8 mouse cellular contexts compared by ENCODE assay signal in the genomic region with DNA sequence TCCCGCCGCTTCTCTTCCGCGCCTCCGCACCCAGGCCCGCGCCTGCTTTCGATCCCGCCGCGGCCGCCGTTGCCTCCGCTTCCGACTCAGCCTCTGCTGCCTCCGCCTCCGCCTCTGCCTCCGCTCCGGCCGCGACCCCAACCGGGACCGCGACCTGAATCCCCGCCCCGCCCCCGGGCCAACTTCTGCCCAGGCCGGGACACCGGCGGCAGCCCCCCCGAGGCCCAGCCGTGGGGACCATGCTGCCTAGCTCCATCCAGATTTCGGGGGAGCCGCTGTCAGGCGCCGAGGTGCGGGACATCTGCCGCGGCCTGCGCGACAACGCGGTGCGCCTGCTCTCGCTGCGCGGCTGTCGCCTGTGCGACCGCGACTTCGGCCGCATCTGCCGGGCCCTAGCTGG. TPM values are rescaled to one million over a fixed set of nuclear protein-coding genes. Genes with fewer than 3 reads are reported as not detected.
DNase-seq lines count a peak whose midpoint lies in the region; ATAC-seq lines count a peak whose summit lies in the region.

No protein-coding gene starts in this region.

- H3K36me3 ChIP-seq in heart, embryonic 16.5 days (ENCODE audit: control insufficient read depth, insufficient read depth) = peaks cover 41% of the 10 kb centered on the region
- H3K36me3 ChIP-seq in forebrain, embryonic 12.5 days (replicated peaks) = peaks cover 59% of the 10 kb centered on the region
- H3K36me3 ChIP-seq in limb, embryonic 15.5 days = peaks cover 63% of the 10 kb centered on the region

- H3K4me3 ChIP-seq in heart, embryonic 16.5 days (ENCODE audit: low read length) = peak overlapping the region; percentile 78
- peak overlapping the region; percentile 72 for H3K4me3 ChIP-seq in forebrain, embryonic 12.5 days (replicated peaks)
- peak overlapping the region; percentile 68 for H3K4me3 ChIP-seq in limb, embryonic 15.5 days

- peaks cover 11% of the 10 kb centered on the region for H3K4me1 ChIP-seq in heart, embryonic 16.5 days (ENCODE audit: control insufficient read depth, insufficient read depth, low read length)
- peaks cover 24% of the 10 kb centered on the region for H3K4me1 ChIP-seq in forebrain, embryonic 12.5 days
- peaks cover 25% of the 10 kb centered on the region for H3K4me1 ChIP-seq in limb, embryonic 15.5 days

- intact Hi-C loops in heart, postnatal 36 days (cut with DNase I) = loop anchor here (5.0 kb wide), 1 partner anchor 522 kb away; a partner anchor contains a TSS

- H3K27me3 ChIP-seq in heart, embryonic 16.5 days (ENCODE audit: control insufficient read depth, insufficient read depth, low read length) = peaks cover 16% of the 10 kb centered on the region
- peaks cover 23% of the 10 kb centered on the region for H3K27me3 ChIP-seq in forebrain, embryonic 12.5 days
- peaks cover 18% of the 10 kb centered on the region for H3K27me3 ChIP-seq in limb, embryonic 15.5 days

- H3K4me2 ChIP-seq in heart, embryonic 16.5 days (ENCODE audit: low read depth, low read length) = peak overlapping the region; percentile 100
- peak overlapping the region; percentile 99 for H3K4me2 ChIP-seq in forebrain, embryonic 12.5 days
- peak overlapping the region; percentile 100 for H3K4me2 ChIP-seq in limb, embryonic 15.5 days

- H3K9ac ChIP-seq in heart, embryonic 16.5 days (ENCODE audit: low read length) = peak overlapping the region; percentile 72
- peak overlapping the region; percentile 85 for H3K9ac ChIP-seq in forebrain, embryonic 12.5 days
- H3K9ac ChIP-seq in limb, embryonic 15.5 days = peak overlapping the region; percentile 57; the same call in 1 of the 2 replicates

- under 1% methylated on average over 51 of the region's 54 CpGs for WGBS in heart, embryonic 16.5 days
- under 1% methylated on average over 40 of the region's 54 CpGs for WGBS in forebrain, embryonic 12.5 days
- under 1% methylated on average over 52 of the region's 54 CpGs for WGBS in limb, embryonic 15.5 days

- no peak overlapping the region for H3K27ac ChIP-seq in heart, embryonic 16.5 days (ENCODE audit: low read length)
- H3K27ac ChIP-seq in forebrain, embryonic 12.5 days = peak overlapping the region; percentile 75
- no peak overlapping the region for H3K27ac ChIP-seq in limb, embryonic 15.5 days

- 0 out of 2 replicates have a peak, but pooled peaks cover 3% of the 10 kb centered on the region for H3K9me3 ChIP-seq in heart, embryonic 16.5 days (replicated peaks; ENCODE audit: control insufficient read depth, low read length)
- H3K9me3 ChIP-seq in forebrain, embryonic 12.5 days = no peaks in the 10 kb centered on the region
- H3K9me3 ChIP-seq in limb, embryonic 15.5 days = no peaks in the 10 kb centered on the region

- no peak; the same call in 1 of the 2 replicates for ATAC-seq in heart, embryonic 16.5 days (replicated peaks; ENCODE audit: extremely low read depth, insufficient read depth, low FRiP score)
- ATAC-seq in forebrain, embryonic 12.5 days (ENCODE audit: low FRiP score) = peak; percentile 67
- ATAC-seq in limb, embryonic 15.5 days (ENCODE audit: insufficient number of reproducible peaks, low FRiP score, low TSS enrichment, low read depth) = no peak; the same call in 1 of the 2 replicates

- DNase-seq in heart, postnatal 36 days = no peak
- peak; percentile 20 for DNase-seq in urinary bladder, postnatal 14 days (ENCODE audit: low spot score)
- no peak for DNase-seq in urinary bladder, postnatal 4 days (ENCODE audit: low spot score in 2 of 2)
- peak; percentile 28 to 42 for DNase-seq in spleen, postnatal 10 days (ENCODE audit: low spot score in 2 of 2)
- DNase-seq in urinary bladder, adult 18-20 months (ENCODE audit: low spot score in 2 of 2) = no peak

RNA-seq across cellular contexts. Expression of a gene that starts 0.8 kb away (rescaled TPM):
- 0.64 and 0.68 TPM in 2 replicates for polyA plus RNA-seq in heart, embryonic 16.5 days (2015; fragmentation: Nextera tagmentation; extraction: Ambion mirVana)
- total RNA-seq in heart, postnatal 36 days (2021) = under 1 TPM; 0.22 to 0.30 TPM
- 3.0 and 3.2 TPM in 2 replicates for polyA plus RNA-seq in forebrain, embryonic 12.5 days (2016; fragmentation: Nextera tagmentation; extraction: Ambion mirVana)
- 1.3 and 1.4 TPM in 2 replicates for polyA plus RNA-seq in limb, embryonic 15.5 days (2015; fragmentation: Nextera tagmentation; extraction: Ambion mirVana)

RNA-seq across cellular contexts. Expression of a gene that starts 6.2 kb away (rescaled TPM):
- polyA plus RNA-seq in heart, embryonic 16.5 days (2015; fragmentation: Nextera tagmentation; extraction: Ambion mirVana) = 78.4 and 89.3 TPM in 2 replicates
- 10 to 100 TPM; 83.3 to 86.2 TPM for total RNA-seq in heart, postnatal 36 days (2021)
- 58.9 and 61.6 TPM in 2 replicates for polyA plus RNA-seq in forebrain, embryonic 12.5 days (2016; fragmentation: Nextera tagmentation; extraction: Ambion mirVana)
- polyA plus RNA-seq in limb, embryonic 15.5 days (2015; fragmentation: Nextera tagmentation; extraction: Ambion mirVana) = 133 and 162 TPM in 2 replicates

RNA-seq across cellular contexts. Expression of a gene that starts 6.3 kb away (rescaled TPM):
- polyA plus RNA-seq in heart, embryonic 16.5 days (2015; fragmentation: Nextera tagmentation; extraction: Ambion mirVana) = 46.3 and 47.8 TPM in 2 replicates
- 10 to 100 TPM; 22.2 to 25.1 TPM for total RNA-seq in heart, postnatal 36 days (2021)
- polyA plus RNA-seq in forebrain, embryonic 12.5 days (2016; fragmentation: Nextera tagmentation; extraction: Ambion mirVana) = 96.2 and 102 TPM in 2 replicates
- 75.4 and 76.5 TPM in 2 replicates for polyA plus RNA-seq in limb, embryonic 15.5 days (2015; fragmentation: Nextera tagmentation; extraction: Ambion mirVana)

RNA-seq across cellular contexts. Expression of a gene that starts 28.7 kb away (rescaled TPM):
- 42.5 and 45.3 TPM in 2 replicates for polyA plus RNA-seq in heart, embryonic 16.5 days (2015; fragmentation: Nextera tagmentation; extraction: Ambion mirVana)
- total RNA-seq in heart, postnatal 36 days (2021) = 10 to 100 TPM; 33.8 to 43.6 TPM
- 56.0 and 58.4 TPM in 2 replicates for polyA plus RNA-seq in forebrain, embryonic 12.5 days (2016; fragmentation: Nextera tagmentation; extraction: Ambion mirVana)
- 50.9 and 58.6 TPM in 2 replicates for polyA plus RNA-seq in limb, embryonic 15.5 days (2015; fragmentation: Nextera tagmentation; extraction: Ambion mirVana)

RNA-seq across cellular contexts. Expression of a gene that starts 43.1 kb away (rescaled TPM):
- polyA plus RNA-seq in heart, embryonic 16.5 days (2015; fragmentation: Nextera tagmentation; extraction: Ambion mirVana) = 1.3 and 1.4 TPM in 2 replicates
- total RNA-seq in heart, postnatal 36 days (2021) = under 1 TPM; 0.39 to 0.60 TPM
- 1.5 and 2.0 TPM in 2 replicates for polyA plus RNA-seq in forebrain, embryonic 12.5 days (2016; fragmentation: Nextera tagmentation; extraction: Ambion mirVana)
- 14.5 and 15.2 TPM in 2 replicates for polyA plus RNA-seq in limb, embryonic 15.5 days (2015; fragmentation: Nextera tagmentation; extraction: Ambion mirVana)

Comparison
In these comparisons a context has a peak if more than half of its experiments do, and no peak if none do; other contexts are left out.
1. DNase-seq: peak in urinary bladder, postnatal 14 days (single experiment) and spleen, postnatal 10 days (2 of 2); none in heart, postnatal 36 days (0 of 2), urinary bladder, postnatal 4 days (0 of 2) and urinary bladder, adult 18-20 months (0 of 2).
2. Peak in every context shown above with its lines, with median percentiles within 50 percentile points of each other: H3K4me2 ChIP-seq, H3K4me3 ChIP-seq and H3K9ac ChIP-seq.